Mouse (Mus musculus): ENCODE measurements around the gene Osbpl10.
A peak's percentile ranks its signal among the peaks of the same experiment; 100 is the strongest.
"Not testable (repeated sequence)": the region's sequence is repeated elsewhere in the genome, so short reads cannot be mapped to it uniquely, and the experiment has no call there.

The Osbpl10 gene

GRCm38 (mm10) chr9:114978281-114979111 lies at the start of gene Osbpl10:
Gene Osbpl10, plus strand, starts transcription at chr9:114978569.
- peak; percentile 49 for DNase-seq (ENCODE audit: low spot score)

- DNase-seq (ENCODE audit: low spot score): peak; percentile 98
Measured at GRCm38 (mm10) chr9:114930464-114931090, 47.8 kb upstream of the Osbpl10 start.

- peak; percentile 42 for DNase-seq (ENCODE audit: low spot score)
Measured at GRCm38 (mm10) chr9:114932607-114933006, 45.8 kb upstream of the Osbpl10 start.

- DNase-seq (ENCODE audit: low spot score): no peak
Measured at GRCm38 (mm10) chr9:114933037-114933722, 45.2 kb upstream of the Osbpl10 start.

GRCm38 (mm10) chr9:114933723-114934171 lies 44.6 kb upstream of the Osbpl10 start, which contains the start of gene Gpd1l:
Gene Gpd1l, minus strand, starts transcription at chr9:114933987.
- DNase-seq (ENCODE audit: low spot score): peak; percentile 93

GRCm38 (mm10) chr9:114934231-114934630 lies 44.1 kb upstream of the Osbpl10 start:
- DNase-seq (ENCODE audit: low spot score): no peak

- DNase-seq (ENCODE audit: low spot score): no peak
Measured at GRCm38 (mm10) chr9:114935321-114935720, 43.0 kb upstream of the Osbpl10 start.

- DNase-seq (ENCODE audit: low spot score): no peak
Measured at GRCm38 (mm10) chr9:114936687-114937086, 41.7 kb upstream of the Osbpl10 start.

- DNase-seq (ENCODE audit: low spot score): no peak
Measured at GRCm38 (mm10) chr9:114944642-114945041, 33.7 kb upstream of the Osbpl10 start.

- DNase-seq (ENCODE audit: low spot score): no peak
Measured at GRCm38 (mm10) chr9:114945576-114945975, 32.8 kb upstream of the Osbpl10 start.

GRCm38 (mm10) chr9:114948395-114948794 lies 30.0 kb upstream of the Osbpl10 start:
- peak; percentile 33 for DNase-seq (ENCODE audit: low spot score)

GRCm38 (mm10) chr9:114952866-114953265 lies 25.5 kb upstream of the Osbpl10 start:
- no peak for DNase-seq (ENCODE audit: low spot score)

GRCm38 (mm10) chr9:114955340-114955739 lies 23.0 kb upstream of the Osbpl10 start:
- DNase-seq (ENCODE audit: low spot score): no peak

- DNase-seq (ENCODE audit: low spot score): peak; percentile 78
Measured at GRCm38 (mm10) chr9:114956945-114957344, 21.4 kb upstream of the Osbpl10 start.

- no peak for DNase-seq (ENCODE audit: low spot score)
Measured at GRCm38 (mm10) chr9:114960043-114960789, 18.2 kb upstream of the Osbpl10 start.

- no peak for DNase-seq (ENCODE audit: low spot score)
Measured at GRCm38 (mm10) chr9:114960844-114961243, 17.5 kb upstream of the Osbpl10 start.

- DNase-seq (ENCODE audit: low spot score): no peak
Measured at GRCm38 (mm10) chr9:114964093-114964492, 14.3 kb upstream of the Osbpl10 start.

GRCm38 (mm10) chr9:114966286-114966685 lies 12.1 kb upstream of the Osbpl10 start:
- not testable (repeated sequence) for DNase-seq (ENCODE audit: low spot score)

- no peak for DNase-seq (ENCODE audit: low spot score)
Measured at GRCm38 (mm10) chr9:114977461-114978280, 698 bp upstream of the Osbpl10 start.

- DNase-seq (ENCODE audit: low spot score): no peak
Measured at GRCm38 (mm10) chr9:114979969-114980368, 1.6 kb downstream of the Osbpl10 start.

Measured in adipocyte (in vitro differentiated cells).